Mouse (Mus musculus) layer of hippocampus, adult 9-10 months (tissue): ENCODE measurements around the gene Rpl13a.
"Not testable (repeated sequence)": the region's sequence is repeated elsewhere in the genome, so short reads cannot be mapped to it uniquely, and the experiment has no call there.

ENCODE experiments used
- DNase-seq: peaks from one replicate; pipeline ENCODE4 v3.0.0; 2022; ENCODE audit warnings: low spot score

Rpl13a gene

GRCm38 (mm10) chr7:45156206-45156605, 27.6 kb upstream of the Rpl13a start:
- DNase-seq, result no peak

DNA sequence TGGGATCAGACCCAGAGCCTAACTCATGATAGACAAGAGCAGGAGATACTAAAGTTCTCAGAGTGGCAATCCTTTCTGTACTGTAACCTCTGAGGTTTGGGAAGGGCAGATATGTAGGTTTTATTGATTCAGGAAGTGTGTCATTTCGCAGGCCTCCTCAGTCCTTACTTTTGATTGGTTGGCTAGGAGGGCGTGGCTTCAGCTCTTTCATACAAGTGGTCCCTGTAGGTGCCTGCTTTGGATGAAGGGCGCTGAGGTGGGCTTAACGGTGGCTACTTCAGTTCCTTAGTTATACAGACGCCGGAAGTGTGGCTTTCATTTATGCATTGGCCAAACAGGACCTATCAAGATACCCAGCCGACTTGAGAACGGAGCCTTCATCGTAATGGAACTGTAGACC, 27.0 kb upstream of the Rpl13a start:
- no peak for DNase-seq

DNA sequence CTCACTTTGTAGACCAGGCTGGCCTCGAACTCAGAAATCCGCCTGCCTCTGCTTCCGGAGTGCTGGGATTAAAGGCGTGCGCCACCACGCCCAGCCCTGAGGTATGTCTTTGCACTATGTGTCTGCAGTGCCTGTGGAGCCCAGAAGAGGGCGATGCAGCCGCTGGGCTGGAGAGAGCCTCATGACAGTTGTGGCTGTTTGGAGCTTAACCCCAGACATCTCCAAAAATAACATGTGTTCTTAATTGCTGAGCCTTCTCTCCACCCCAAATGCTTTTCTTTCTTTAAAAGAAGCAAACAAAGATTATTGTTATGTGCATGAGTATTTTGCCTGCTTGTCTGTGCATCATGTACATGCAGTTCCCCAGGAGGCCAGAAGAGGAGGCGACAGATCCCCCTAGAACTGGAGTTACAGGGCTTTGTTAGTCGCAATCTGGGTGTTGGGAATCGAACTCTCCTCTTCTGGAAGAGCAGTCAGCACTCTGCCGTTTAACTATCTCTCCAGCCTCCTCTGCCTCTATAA, 26.5 kb upstream of the Rpl13a start:
- DNase-seq, result no peak

DNA sequence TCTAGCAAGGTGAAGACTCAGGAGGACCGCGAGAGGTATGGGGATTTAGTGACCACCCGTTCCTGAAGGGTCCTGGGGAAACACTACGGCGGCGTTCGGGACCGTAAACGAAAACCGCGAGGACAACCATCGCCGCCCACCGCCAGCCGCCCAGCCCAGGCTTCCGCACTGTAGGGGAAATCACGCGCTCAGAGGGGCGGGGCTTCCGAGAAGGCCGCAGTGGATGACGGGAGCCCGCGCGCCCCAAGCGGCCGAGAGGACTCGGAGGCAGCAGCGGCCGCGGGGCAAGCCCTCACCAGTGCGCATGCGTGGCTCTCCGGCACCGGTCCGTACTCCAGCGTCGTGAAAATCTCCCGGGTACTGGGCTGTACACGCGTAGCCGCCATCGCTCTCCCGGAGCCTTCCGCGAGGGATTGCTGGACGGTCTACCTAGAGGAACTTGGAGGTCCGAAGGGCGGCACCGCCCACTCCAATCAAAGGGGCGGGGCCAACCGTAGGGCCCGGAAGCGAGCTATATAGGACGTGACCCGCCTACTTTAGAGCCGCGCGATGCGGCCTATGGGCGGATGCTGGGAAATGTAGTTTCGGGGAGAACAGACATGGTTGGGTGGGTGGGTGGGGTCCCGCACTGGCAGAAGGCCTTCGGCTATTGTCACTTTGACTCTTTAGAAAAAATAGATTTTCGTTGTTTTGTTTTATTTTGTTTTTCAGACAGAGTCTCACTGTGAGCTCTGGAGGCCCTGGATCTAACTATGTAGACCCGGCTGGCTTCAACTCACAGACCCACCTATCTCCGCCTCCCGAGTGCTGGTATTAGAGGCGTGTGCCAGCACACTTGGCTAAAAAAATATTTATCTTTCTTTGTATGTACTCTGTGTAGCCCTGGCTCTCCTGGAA, 25.8 kb upstream of the Rpl13a start, which contains the start of the genes Pih1d1 and Aldh16a1:
Pih1d1 (plus strand) TSS at position 208 of the 897 bp plus-strand sequence.
Aldh16a1 (minus strand) TSS at position 489 of the 897 bp plus-strand sequence.
- peak; percentile 93 for DNase-seq

DNA sequence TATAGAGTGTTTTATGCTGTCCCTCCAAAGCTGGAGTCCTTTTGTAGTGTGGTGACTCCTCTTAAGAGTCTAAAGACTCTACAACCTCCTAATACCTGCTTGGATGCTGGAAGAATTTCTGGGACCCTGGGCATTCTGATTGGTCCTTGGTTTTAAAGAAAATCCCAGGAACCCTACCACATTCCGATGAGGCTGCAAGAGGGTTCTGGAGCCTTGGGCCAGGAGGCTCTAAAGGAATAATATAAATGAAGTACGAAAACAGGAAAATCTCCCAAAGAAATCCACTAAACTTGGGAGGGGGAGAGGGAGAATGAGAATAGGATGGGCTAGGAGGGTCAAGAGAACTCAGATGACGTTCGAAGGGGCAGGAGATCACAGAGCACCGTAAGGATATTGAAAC, 25.0 kb upstream of the Rpl13a start:
- DNase-seq, result no peak

DNA sequence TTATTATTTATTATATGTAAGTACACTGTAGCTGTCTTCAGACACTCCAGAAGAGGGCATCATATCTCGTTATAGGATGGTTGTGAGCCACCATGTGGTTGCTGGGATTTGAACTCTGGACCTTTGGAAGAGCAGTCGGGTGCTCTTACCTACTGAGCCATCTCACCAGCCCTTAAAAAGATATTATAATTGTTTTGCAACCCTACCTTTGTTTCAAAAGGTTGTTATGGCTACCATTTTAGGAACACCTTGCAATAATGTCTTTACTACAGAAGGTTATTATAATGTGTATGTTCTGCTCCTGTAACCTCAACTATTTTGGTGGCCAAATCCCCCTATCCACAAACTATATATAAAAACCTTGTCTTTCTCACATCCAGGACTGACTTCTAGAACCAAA, 24.5 kb upstream of the Rpl13a start:
- DNase-seq, result not testable (repeated sequence)

DNA sequence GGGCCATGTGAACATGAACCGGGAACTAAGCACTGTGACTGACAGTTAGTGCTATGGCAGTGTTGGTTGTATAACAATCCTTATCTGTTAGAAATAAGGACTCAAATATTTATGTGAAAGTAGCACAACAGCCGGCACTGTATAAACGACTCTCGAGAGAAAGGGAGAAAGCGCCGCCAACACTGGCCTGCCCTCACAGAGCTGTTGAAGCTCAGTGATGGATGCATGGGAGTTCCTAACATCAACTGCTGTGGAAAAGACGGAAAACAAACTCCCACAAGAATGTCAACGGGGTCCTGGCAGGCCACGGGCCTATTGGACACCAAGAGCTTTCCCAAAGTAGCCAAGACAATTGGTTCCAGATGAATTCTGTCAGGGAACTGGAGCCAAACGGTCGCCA, 22.7 kb upstream of the Rpl13a start:
- no peak for DNase-seq

GRCm38 (mm10) chr7:45150321-45150720, 21.8 kb upstream of the Rpl13a start:
- DNase-seq, result no peak

- DNase-seq, result no peak
Measured at GRCm38 (mm10) chr7:45149545-45149944, 21.0 kb upstream of the Rpl13a start.

GRCm38 (mm10) chr7:45148534-45149098, 20.1 kb upstream of the Rpl13a start:
- DNase-seq, result no peak

DNA sequence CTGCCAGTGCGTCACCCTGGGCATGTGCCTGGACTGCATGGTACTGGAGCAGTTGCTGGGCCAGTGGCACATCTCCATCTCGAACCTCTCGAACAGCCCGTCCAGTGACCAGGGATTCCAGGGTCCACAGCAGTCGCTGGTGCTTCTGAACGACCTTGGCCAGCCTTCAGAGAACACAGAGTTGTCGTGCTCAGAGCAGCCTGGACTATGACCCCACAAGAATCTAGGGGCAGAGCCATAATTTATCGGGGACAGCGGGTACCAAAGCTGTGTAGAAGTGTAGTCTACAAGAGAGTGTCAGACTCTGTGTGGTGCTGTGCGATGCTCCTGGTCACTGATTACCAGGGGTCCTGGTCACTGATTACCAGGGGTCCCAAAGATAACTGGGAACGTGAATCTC, 19.3 kb upstream of the Rpl13a start:
- no peak for DNase-seq

DNA sequence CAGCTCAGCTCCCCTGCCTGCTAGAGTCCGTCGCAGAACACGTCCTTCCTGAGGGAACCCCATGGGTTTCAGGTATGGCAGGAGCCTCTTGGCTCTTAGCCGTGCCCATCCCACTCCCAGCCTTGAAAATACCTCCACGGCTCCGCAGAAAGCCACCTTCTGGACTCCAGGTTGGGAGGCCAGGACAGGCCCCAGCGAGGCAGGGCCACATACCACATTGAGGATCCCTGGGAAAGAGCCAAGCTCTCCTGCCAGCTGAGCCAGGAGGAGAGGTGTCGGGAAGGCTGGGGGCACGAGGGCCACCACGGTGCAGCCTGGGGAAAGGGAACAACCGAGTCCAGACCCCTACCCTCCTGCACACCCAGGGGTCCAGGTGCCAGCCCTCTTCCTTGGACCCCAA, 18.7 kb upstream of the Rpl13a start:
- no peak for DNase-seq

GRCm38 (mm10) chr7:45145460-45145859, 16.9 kb upstream of the Rpl13a start:
- DNase-seq, result no peak

- DNase-seq, result no peak
Measured at GRCm38 (mm10) chr7:45144368-45145174, 16.0 kb upstream of the Rpl13a start.

DNA sequence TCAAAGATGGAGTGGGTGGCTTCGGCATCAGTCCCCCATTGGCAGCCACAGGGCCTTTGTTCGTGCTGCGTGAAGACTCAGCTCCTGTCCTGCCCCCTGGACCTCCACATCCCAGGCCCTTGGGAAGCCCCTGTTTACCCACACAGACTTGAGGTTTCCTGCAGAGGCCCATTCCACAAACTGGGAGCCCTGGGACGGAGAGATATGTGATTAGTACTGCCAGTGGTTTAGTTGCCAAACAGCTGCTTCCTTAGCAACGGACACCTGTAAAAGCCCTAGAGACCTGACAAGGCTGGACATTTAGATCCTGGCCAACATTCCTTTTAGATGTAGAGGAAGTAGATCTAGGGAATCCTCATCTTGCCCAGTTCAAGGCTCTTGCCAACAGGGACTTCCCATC, 13.4 kb upstream of the Rpl13a start:
- no peak for DNase-seq

- DNase-seq, result no peak
Measured at GRCm38 (mm10) chr7:45141319-45141718, 12.8 kb upstream of the Rpl13a start.

GRCm38 (mm10) chr7:45139904-45140723, 11.6 kb upstream of the Rpl13a start:
- no peak for DNase-seq

DNA sequence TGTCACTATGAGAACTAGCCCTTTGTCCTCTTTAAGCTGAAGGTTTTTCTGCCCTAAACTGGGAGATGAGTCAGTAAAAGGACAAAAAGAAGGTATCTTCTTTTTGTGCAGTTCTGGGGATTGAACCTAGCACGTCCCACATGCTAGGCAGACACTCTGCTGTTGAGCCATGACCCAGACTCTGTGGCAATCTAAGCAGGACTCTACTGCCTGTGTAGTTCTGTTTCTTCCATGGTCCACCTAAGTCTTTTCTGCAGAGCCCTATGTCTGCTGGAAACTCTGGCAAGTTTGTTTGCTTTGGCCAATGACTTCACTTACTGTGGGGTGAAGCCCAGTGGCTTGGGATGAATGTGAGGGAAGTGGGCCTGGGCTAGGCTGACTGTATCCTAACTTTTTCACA, 9.8 kb upstream of the Rpl13a start:
- no peak for DNase-seq

GRCm38 (mm10) chr7:45137171-45138006, 8.8 kb upstream of the Rpl13a start:
- DNase-seq, result no peak

- peak; percentile 87 for DNase-seq
Measured at GRCm38 (mm10) chr7:45135993-45136567, 7.5 kb upstream of the Rpl13a start, which contains the start of the genes Gm45713 and Flt3l. TSS of gene Gm45713 (minus strand) at chr7:45136231. TSS of gene Flt3l (minus strand) at chr7:45136432.
